Mouse (Mus musculus) adrenal gland, adult (tissue): ENCODE measurements at regions not wholly inside any gene's neighbourhood (a gene's known extent, or its start where the extent isn't known, plus 50 kb on each side); places are given as distances from the start of the nearest gene placed in this dataset.

ENCODE experiments used
- DNase-seq, 2 experiments: peaks; one replicate each; pipeline ENCODE4 v3.0.0; 2022 to 2023; ENCODE audit warnings: low spot score in 1 of 2; ENCODE audit not compliant: inconsistent age in 2 of 2

GRCm38 (mm10) chr15:14418532-14418931 is 1245.1 kb upstream of the Cdh6 start:
- peak in 1 of 2 experiments; percentile 26 for DNase-seq

GRCm38 (mm10) chr15:14385347-14385746 is 1211.9 kb upstream of the Cdh6 start:
- DNase-seq, result no peak

GRCm38 (mm10) chr15:14378340-14378739 is 1204.9 kb upstream of the Cdh6 start:
- DNase-seq, result no peak
